Mouse (Mus musculus): ENCODE measurements at regions not wholly inside any gene's neighbourhood (a gene's known extent, or its start where the extent isn't known, plus 50 kb on each side); places are given as distances from the start of the nearest gene placed in this dataset.

- H3K27me3 ChIP-seq (ENCODE audit: control insufficient read depth, insufficient read depth, low read length), result no peaks in the 10 kb centered on the region
- H3K4me3 ChIP-seq (replicated peaks; ENCODE audit: insufficient read depth, low read depth, low read length), result no peak overlapping the region
- TF ChIP-seq CTCF (IDR thresholded peaks at IDR 0.05; ENCODE audit: borderline replicate concordance, insufficient read depth, low read depth, low read length), result no peak
- no peak for TF ChIP-seq POLR2A (IDR thresholded peaks at IDR 0.05; ENCODE audit: borderline replicate concordance, insufficient read depth, low read length)
- H3K27ac ChIP-seq (ENCODE audit: insufficient read depth, low read length), result no peak overlapping the region
- no peaks in the 10 kb centered on the region for H3K4me1 ChIP-seq (ENCODE audit: control insufficient read depth, insufficient read depth, low read length)
- 34% methylated on average over 3 of the region's 3 CpGs for WGBS
- no peak for DNase-seq
Measured at GRCm38 (mm10) chr8:76540611-76541010, 358.6 kb upstream of the Nr3c2 start.

DNA sequence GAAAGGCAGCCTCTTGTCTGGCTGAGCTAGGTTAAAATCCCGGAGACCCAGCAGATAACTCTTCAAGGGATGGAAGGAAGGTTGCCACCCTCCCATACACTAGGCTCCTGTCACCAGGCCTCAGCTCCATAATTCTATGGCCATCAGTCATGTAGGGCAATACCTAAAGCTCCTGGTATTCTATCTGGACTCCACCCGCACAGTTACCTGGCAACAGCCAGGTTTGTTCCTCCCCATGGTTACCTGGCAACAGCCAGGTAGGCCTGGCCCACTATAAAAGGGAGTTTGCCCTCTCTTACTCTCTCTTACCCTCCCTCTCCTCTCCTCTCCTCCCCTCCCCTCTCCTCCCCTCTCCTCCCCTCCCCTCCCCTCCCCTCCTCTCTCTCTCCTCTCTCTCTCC is 347.6 kb upstream of the Nr3c2 start:
- no peak for TF ChIP-seq CTCF (IDR thresholded peaks at IDR 0.05; ENCODE audit: borderline replicate concordance, insufficient read depth, low read depth, low read length)
- TF ChIP-seq POLR2A (IDR thresholded peaks at IDR 0.05; ENCODE audit: borderline replicate concordance, insufficient read depth, low read length), result no peak
- no peak for DNase-seq
- 88% methylated on average over 2 of the region's 2 CpGs for WGBS
- Histone ChIP-seq H3K27ac (ENCODE audit: insufficient read depth, low read length) (no peak overlapping the region), H3K27me3 (ENCODE audit: control insufficient read depth, insufficient read depth, low read length) (no peaks in the 10 kb centered on the region), H3K4me3 (replicated peaks; ENCODE audit: insufficient read depth, low read depth, low read length) (no peak overlapping the region), H3K4me1 (ENCODE audit: control insufficient read depth, insufficient read depth, low read length) (no peaks in the 10 kb centered on the region)

- TF ChIP-seq POLR2A (IDR thresholded peaks at IDR 0.05; ENCODE audit: borderline replicate concordance, insufficient read depth, low read length), result no peak
- TF ChIP-seq CTCF (IDR thresholded peaks at IDR 0.05; ENCODE audit: borderline replicate concordance, insufficient read depth, low read depth, low read length), result no peak
- no peaks in the 10 kb centered on the region for H3K27me3 ChIP-seq (ENCODE audit: control insufficient read depth, insufficient read depth, low read length)
- no peaks in the 10 kb centered on the region for H3K4me1 ChIP-seq (ENCODE audit: control insufficient read depth, insufficient read depth, low read length)
- no peak overlapping the region for H3K27ac ChIP-seq (ENCODE audit: insufficient read depth, low read length)
- no peak overlapping the region for H3K4me3 ChIP-seq (replicated peaks; ENCODE audit: insufficient read depth, low read depth, low read length)
- WGBS, result 45% methylated on average over 1 of the region's 1 CpGs
- DNase-seq, result no peak
Measured at GRCm38 (mm10) chr8:76601566-76601965, 297.7 kb upstream of the Nr3c2 start.

GRCm38 (mm10) chr8:76618721-76619120 is 280.5 kb upstream of the Nr3c2 start:
- 94% methylated on average over 2 of the region's 2 CpGs for WGBS
- no peaks in the 10 kb centered on the region for H3K4me1 ChIP-seq (ENCODE audit: control insufficient read depth, insufficient read depth, low read length)
- H3K27me3 ChIP-seq (ENCODE audit: control insufficient read depth, insufficient read depth, low read length), result no peaks in the 10 kb centered on the region
- TF ChIP-seq CTCF (IDR thresholded peaks at IDR 0.05; ENCODE audit: borderline replicate concordance, insufficient read depth, low read depth, low read length), result no peak
- no peak for TF ChIP-seq POLR2A (IDR thresholded peaks at IDR 0.05; ENCODE audit: borderline replicate concordance, insufficient read depth, low read length)
- no peak overlapping the region for H3K27ac ChIP-seq (ENCODE audit: insufficient read depth, low read length)
- no peak for DNase-seq
- H3K4me3 ChIP-seq (replicated peaks; ENCODE audit: insufficient read depth, low read depth, low read length), result no peak overlapping the region

DNA sequence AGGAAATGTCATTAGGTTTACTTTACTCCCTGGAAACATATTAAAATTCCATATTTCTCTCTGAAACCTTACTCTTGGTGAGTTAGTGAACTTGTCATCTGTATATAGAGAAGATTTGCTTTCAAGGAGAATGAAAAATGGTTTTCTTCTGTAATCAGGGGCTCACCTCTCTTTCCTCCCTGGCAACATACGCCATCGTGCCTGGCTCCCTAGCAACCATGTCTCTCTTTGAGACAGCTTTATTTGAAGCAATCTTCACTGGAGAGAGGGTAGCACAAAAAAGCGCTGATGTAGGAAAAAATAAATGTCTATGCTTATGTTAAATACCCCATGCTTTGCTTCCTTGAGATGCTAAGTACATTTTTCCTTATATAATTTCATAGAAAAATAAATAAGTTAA is 278.4 kb upstream of the Nr3c2 start:
- DNase-seq, result no peak
- TF ChIP-seq POLR2A (IDR thresholded peaks at IDR 0.05; ENCODE audit: borderline replicate concordance, insufficient read depth, low read length), result no peak
- no peak for TF ChIP-seq CTCF (IDR thresholded peaks at IDR 0.05; ENCODE audit: borderline replicate concordance, insufficient read depth, low read depth, low read length)
- 39% methylated on average over 3 of the region's 3 CpGs for WGBS
- Histone ChIP-seq H3K27me3 (ENCODE audit: control insufficient read depth, insufficient read depth, low read length) (no peaks in the 10 kb centered on the region), H3K27ac (ENCODE audit: insufficient read depth, low read length) (no peak overlapping the region), H3K4me3 (replicated peaks; ENCODE audit: insufficient read depth, low read depth, low read length) (no peak overlapping the region), H3K4me1 (ENCODE audit: control insufficient read depth, insufficient read depth, low read length) (no peaks in the 10 kb centered on the region)

DNA sequence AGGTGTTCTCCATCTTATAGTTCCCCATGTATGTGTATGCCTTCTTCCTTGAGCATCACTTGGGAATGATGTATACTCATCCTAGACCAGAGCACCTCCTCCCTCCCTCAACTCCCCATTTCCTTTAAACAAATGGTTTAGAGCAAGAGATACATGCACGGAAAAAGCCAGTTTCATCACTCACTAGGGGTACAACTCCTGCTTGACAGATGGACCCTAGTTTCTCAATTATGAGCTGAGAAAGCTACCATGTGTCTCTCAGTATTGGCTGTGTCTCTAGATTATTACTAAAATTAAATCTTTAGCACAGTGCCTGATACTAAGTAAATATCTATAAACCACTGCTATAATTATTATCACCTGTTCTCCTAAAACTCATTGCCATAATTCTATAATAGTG is 266.2 kb upstream of the Nr3c2 start:
- Histone ChIP-seq H3K4me1 (ENCODE audit: control insufficient read depth, insufficient read depth, low read length) (no peaks in the 10 kb centered on the region), H3K4me3 (replicated peaks; ENCODE audit: insufficient read depth, low read depth, low read length) (no peak overlapping the region), H3K27ac (ENCODE audit: insufficient read depth, low read length) (no peak overlapping the region), H3K27me3 (ENCODE audit: control insufficient read depth, insufficient read depth, low read length) (no peaks in the 10 kb centered on the region)
- TF ChIP-seq CTCF (IDR thresholded peaks at IDR 0.05; ENCODE audit: borderline replicate concordance, insufficient read depth, low read depth, low read length) (no peak), POLR2A (IDR thresholded peaks at IDR 0.05; ENCODE audit: borderline replicate concordance, insufficient read depth, low read length) (no peak)
- no peak for DNase-seq
- WGBS, result 24% methylated on average over 1 of the region's 1 CpGs
